Comparison of ENCODE assay signal across 10 mouse cellular contexts in genomic region chr11:101230526-101230925, GRCm38 (mm10). TPM values are rescaled to one million over a fixed set of nuclear protein-coding genes. Genes with fewer than 3 reads are reported as not detected.
A peak's percentile ranks its signal among the peaks of the same experiment; 100 is the strongest.
DNase-seq lines count a peak whose midpoint lies in the region; ATAC-seq and TF ChIP-seq lines count a peak whose summit lies in the region.
"Had no signal": no experiment of that assay in that cellular context is flagged by ENCODE, and none has a peak within 500 bp of the region (broad histone marks: within the 10 kb centered on the region; RNA-seq: fewer than 3 reads in every experiment).

No protein-coding gene starts in this region.

- no peak for TF ChIP-seq CTCF in E14TG2a.4 (conservative IDR thresholded peaks at IDR 0.05; ENCODE audit: low read length)

- 0 out of 2 replicates have a peak, but pooled peaks cover 4% of the 10 kb centered on the region for H3K27me3 ChIP-seq in heart, embryonic 11.5 days (ENCODE audit: control insufficient read depth, insufficient read depth, low read length)
- no peaks in the 10 kb centered on the region for H3K27me3 ChIP-seq in E14TG2a.4 (ENCODE audit: insufficient read depth, low read length)
- peaks cover 15% of the 10 kb centered on the region for H3K27me3 ChIP-seq in forebrain, embryonic 12.5 days
- peaks cover 30% of the 10 kb centered on the region for H3K27me3 ChIP-seq in liver, embryonic 11.5 days (replicated peaks; ENCODE audit: control insufficient read depth, insufficient read depth, low read length)

- H3K4me2 ChIP-seq in heart, embryonic 11.5 days: peak overlapping the region; percentile 53; the same call in 1 of the 2 replicates
- no peak overlapping the region for H3K4me2 ChIP-seq in forebrain, embryonic 12.5 days
- H3K4me2 ChIP-seq in liver, embryonic 11.5 days: peak overlapping the region; percentile 18

- no peaks in the 10 kb centered on the region for H3K36me3 ChIP-seq in heart, embryonic 11.5 days (ENCODE audit: control insufficient read depth, insufficient read depth, low read length)
- H3K36me3 ChIP-seq in E14TG2a.4 (ENCODE audit: insufficient read depth, low read length): no peaks in the 10 kb centered on the region
- H3K36me3 ChIP-seq in forebrain, embryonic 12.5 days (replicated peaks): no peaks in the 10 kb centered on the region
- H3K36me3 ChIP-seq in liver, embryonic 11.5 days (ENCODE audit: control insufficient read depth, insufficient read depth, low read length): no peaks in the 10 kb centered on the region

- no peak for DNase-seq in heart, adult 18-20 months
- no peak for DNase-seq in liver, embryonic 11.5 days (ENCODE audit: low spot score)
- DNase-seq in right cerebral cortex, postnatal 14 days: no peak
- DNase-seq in right cerebral cortex, adult 2 months (ENCODE audit: low spot score in 2 of 2): no peak
- DNase-seq: thymus, postnatal 14 days had no signal

- H3K4me3 ChIP-seq in heart, embryonic 11.5 days (ENCODE audit: low read depth, low read length): no peak overlapping the region
- H3K4me3 ChIP-seq in E14TG2a.4 (replicated peaks; ENCODE audit: low read length): peak overlapping the region; percentile 43; the same call in 1 of the 2 replicates
- no peak overlapping the region for H3K4me3 ChIP-seq in forebrain, embryonic 12.5 days (replicated peaks)
- H3K4me3 ChIP-seq in liver, embryonic 11.5 days (ENCODE audit: low read depth, low read length): no peak overlapping the region

- H3K27ac ChIP-seq in heart, embryonic 11.5 days (ENCODE audit: low read depth, low read length): peak overlapping the region; percentile 92
- 0 out of 2 replicates have a peak overlapping the region, but pooled peaks have one; percentile 25 for H3K27ac ChIP-seq in forebrain, embryonic 12.5 days
- H3K27ac ChIP-seq in liver, embryonic 11.5 days (ENCODE audit: low read depth, low read length): peak overlapping the region; percentile 78

- H3K4me1 ChIP-seq in heart, embryonic 11.5 days (ENCODE audit: control insufficient read depth, insufficient read depth, low read length): peaks cover 8% of the 10 kb centered on the region
- H3K4me1 ChIP-seq in E14TG2a.4 (replicated peaks; ENCODE audit: low read depth, low read length): peaks cover 72% of the 10 kb centered on the region
- H3K4me1 ChIP-seq in forebrain, embryonic 12.5 days: peaks cover 28% of the 10 kb centered on the region
- peaks cover 23% of the 10 kb centered on the region for H3K4me1 ChIP-seq in liver, embryonic 11.5 days (replicated peaks; ENCODE audit: control insufficient read depth, insufficient read depth, low read length)

- no peak for ATAC-seq in heart, embryonic 11.5 days (replicated peaks; ENCODE audit: insufficient number of reproducible peaks, low FRiP score, low TSS enrichment)
- ATAC-seq in forebrain, embryonic 12.5 days (ENCODE audit: low FRiP score): no peak
- no peak for ATAC-seq in liver, embryonic 11.5 days (replicated peaks; ENCODE audit: low FRiP score)
- ATAC-seq in megakaryocyte-erythroid progenitor cell, adult 5-6 weeks (replicated peaks; ENCODE audit: low FRiP score, low TSS enrichment, poor library complexity, severe bottlenecking): no peak

- H3K9me3 ChIP-seq in heart, embryonic 11.5 days (replicated peaks; ENCODE audit: control insufficient read depth, low read length): no peaks in the 10 kb centered on the region
- H3K9me3 ChIP-seq in E14TG2a.4 (ENCODE audit: low read length): peaks cover 7% of the 10 kb centered on the region; the same call in 1 of the 2 replicates
- no peaks in the 10 kb centered on the region for H3K9me3 ChIP-seq in forebrain, embryonic 12.5 days
- H3K9me3 ChIP-seq in liver, embryonic 11.5 days (ENCODE audit: control insufficient read depth, low read length): no peaks in the 10 kb centered on the region

- H3K9ac ChIP-seq in heart, embryonic 11.5 days (ENCODE audit: low read depth, low read length): no peak overlapping the region
- H3K9ac ChIP-seq in forebrain, embryonic 12.5 days: no peak overlapping the region
- peak overlapping the region; percentile 30 for H3K9ac ChIP-seq in liver, embryonic 11.5 days (ENCODE audit: low read depth, low read length)

- 23% methylated on average over 5 of the region's 5 CpGs for WGBS in heart, embryonic 11.5 days (ENCODE audit: insufficient replicate concordance)
- 13% methylated on average over 5 of the region's 5 CpGs for WGBS in forebrain, embryonic 12.5 days
- 31% methylated on average over 5 of the region's 5 CpGs for WGBS in liver, embryonic 11.5 days

RNA-seq across cellular contexts. Expression of gene Ezh1, which starts 4.3 kb away (rescaled TPM):
- 10.2 and 12.7 TPM in 2 replicates for polyA plus RNA-seq in heart, embryonic 11.5 days (2014; fragmentation: Nextera tagmentation; extraction: Ambion mirVana)
- 10 to 100 TPM; 29.8 to 36.4 TPM for total RNA-seq in heart, adult 18-20 months (2021)
- 11.1 and 12.5 TPM in 2 replicates for polyA plus RNA-seq in forebrain, embryonic 12.5 days (2016; fragmentation: Nextera tagmentation; extraction: Ambion mirVana)
- 11.8 and 12.4 TPM in 2 replicates for polyA plus RNA-seq in liver, embryonic 11.5 days (2014; fragmentation: Nextera tagmentation; extraction: Ambion mirVana)
- 18.2 and 20.6 TPM in 2 replicates for total RNA-seq in megakaryocyte-erythroid progenitor cell, adult 5-6 weeks (2014; fragmentation: Nextera tagmentation)
- total RNA-seq in megakaryocyte-erythroid progenitor cell, adult 5-6 weeks (2017): 13.8 and 20.3 TPM in 2 replicates

RNA-seq across cellular contexts. Expression of gene Ramp2, which starts 15.3 kb away (rescaled TPM):
- 230 and 232 TPM in 2 replicates for polyA plus RNA-seq in heart, embryonic 11.5 days (2014; fragmentation: Nextera tagmentation; extraction: Ambion mirVana)
- total RNA-seq in heart, adult 18-20 months (2021): 100 to 1,000 TPM in 1 of 2 experiments, 10 to 100 TPM in 1; 74.7 to 100 TPM
- polyA plus RNA-seq in forebrain, embryonic 12.5 days (2016; fragmentation: Nextera tagmentation; extraction: Ambion mirVana): 43.7 and 49.6 TPM in 2 replicates
- 62.4 and 64.2 TPM in 2 replicates for polyA plus RNA-seq in liver, embryonic 11.5 days (2014; fragmentation: Nextera tagmentation; extraction: Ambion mirVana)
- total RNA-seq in megakaryocyte-erythroid progenitor cell, adult 5-6 weeks (2014; fragmentation: Nextera tagmentation): not detected in 2 replicates
- total RNA-seq in megakaryocyte-erythroid progenitor cell, adult 5-6 weeks (2017): not detected in 2 replicates
- total RNA-seq: common myeloid progenitor, adult 5-6 weeks had no signal

RNA-seq across cellular contexts. Expression of gene Vps25, which starts 23.0 kb away (rescaled TPM):
- polyA plus RNA-seq in heart, embryonic 11.5 days (2014; fragmentation: Nextera tagmentation; extraction: Ambion mirVana): 126 and 128 TPM in 2 replicates
- 100 to 1,000 TPM in 1 of 2 experiments, 10 to 100 TPM in 1; 87.3 to 107 TPM for total RNA-seq in heart, adult 18-20 months (2021)
- polyA plus RNA-seq in forebrain, embryonic 12.5 days (2016; fragmentation: Nextera tagmentation; extraction: Ambion mirVana): 90.4 and 93.1 TPM in 2 replicates
- 158 and 163 TPM in 2 replicates for polyA plus RNA-seq in liver, embryonic 11.5 days (2014; fragmentation: Nextera tagmentation; extraction: Ambion mirVana)
- total RNA-seq in megakaryocyte-erythroid progenitor cell, adult 5-6 weeks (2014; fragmentation: Nextera tagmentation): 112 and 137 TPM in 2 replicates
- total RNA-seq in megakaryocyte-erythroid progenitor cell, adult 5-6 weeks (2017): 44.7 and 71.5 TPM in 2 replicates

RNA-seq across cellular contexts. Expression of gene Wnk4, which starts 29.8 kb away (rescaled TPM):
- polyA plus RNA-seq in heart, embryonic 11.5 days (2014; fragmentation: Nextera tagmentation; extraction: Ambion mirVana): 11.1 and 13.7 TPM in 2 replicates
- total RNA-seq in heart, adult 18-20 months (2021): 10 to 100 TPM in 1 of 2 experiments, 1 to 10 TPM in 1; 9.4 to 12.9 TPM
- polyA plus RNA-seq in forebrain, embryonic 12.5 days (2016; fragmentation: Nextera tagmentation; extraction: Ambion mirVana): 5.7 and 7.5 TPM in 2 replicates
- polyA plus RNA-seq in liver, embryonic 11.5 days (2014; fragmentation: Nextera tagmentation; extraction: Ambion mirVana): 18.5 and 19.7 TPM in 2 replicates
- total RNA-seq in megakaryocyte-erythroid progenitor cell, adult 5-6 weeks (2014; fragmentation: Nextera tagmentation): 0.25 and 1.4 TPM in 2 replicates
- total RNA-seq in megakaryocyte-erythroid progenitor cell, adult 5-6 weeks (2017): 0.05 and 0.30 TPM in 2 replicates
- total RNA-seq: common myeloid progenitor, adult 5-6 weeks had no signal

RNA-seq across cellular contexts. Expression of gene Cntd1, which starts 48.3 kb away (rescaled TPM):
- 1.1 TPM in 2 replicates for polyA plus RNA-seq in heart, embryonic 11.5 days (2014; fragmentation: Nextera tagmentation; extraction: Ambion mirVana)
- total RNA-seq in heart, adult 18-20 months (2021): under 1 TPM; 0.15 to 0.23 TPM
- polyA plus RNA-seq in forebrain, embryonic 12.5 days (2016; fragmentation: Nextera tagmentation; extraction: Ambion mirVana): 1.6 TPM in 2 replicates
- 1.2 and 1.4 TPM in 2 replicates for polyA plus RNA-seq in liver, embryonic 11.5 days (2014; fragmentation: Nextera tagmentation; extraction: Ambion mirVana)
- total RNA-seq in megakaryocyte-erythroid progenitor cell, adult 5-6 weeks (2014; fragmentation: Nextera tagmentation): 2.3 and 3.7 TPM in 2 replicates
- total RNA-seq in megakaryocyte-erythroid progenitor cell, adult 5-6 weeks (2017): 2.1 and 4.2 TPM in 2 replicates

Comparison
In these comparisons a context has a peak if more than half of its experiments do, and no peak if none do; other contexts are left out.
1. H3K27ac ChIP-seq: peak in every context shown above with its lines; median percentile 92 in heart, embryonic 11.5 days; 78 in liver, embryonic 11.5 days; 25 in forebrain, embryonic 12.5 days.